Comparison of ENCODE assay signal across 25 mouse cellular contexts in genomic region chr2:65685151-65685550, GRCm38 (mm10).
DNase-seq lines count a peak whose midpoint lies in the region; ATAC-seq and TF ChIP-seq lines count a peak whose summit lies in the region.
"Had no signal": no experiment of that assay in that cellular context is flagged by ENCODE, and none has a peak within 500 bp of the region (broad histone marks: within the 10 kb centered on the region; RNA-seq: fewer than 3 reads in every experiment).

No protein-coding gene starts in this region.

- no peak overlapping the region for H3K9ac ChIP-seq in forebrain, postnatal 0 days
- H3K9ac ChIP-seq: embryonic facial prominence, embryonic 12.5 days; forebrain, embryonic 15.5 days; heart, embryonic 15.5 days; limb, embryonic 13.5 days; lung, embryonic 15.5 days; neural tube, embryonic 12.5 days had no signal

- no peak overlapping the region for H3K4me3 ChIP-seq in forebrain, postnatal 0 days (ENCODE audit: low read depth, low read length)
- H3K4me3 ChIP-seq in forebrain, embryonic 10.5 days = no peak overlapping the region
- H3K4me3 ChIP-seq: embryonic facial prominence, embryonic 12.5 days; forebrain, embryonic 15.5 days; heart, embryonic 10.5 days; heart, embryonic 15.5 days; limb, embryonic 13.5 days; lung, embryonic 15.5 days; midbrain, embryonic 10.5 days; myocyte; neural tube, embryonic 12.5 days had no signal

- no peak overlapping the region for H3K27ac ChIP-seq in forebrain, postnatal 0 days (ENCODE audit: low read depth, low read length)
- H3K27ac ChIP-seq in forebrain, embryonic 10.5 days = no peak overlapping the region
- H3K27ac ChIP-seq: embryonic facial prominence, embryonic 12.5 days; forebrain, embryonic 15.5 days; heart, embryonic 10.5 days; heart, embryonic 15.5 days; kidney, postnatal 0 days; limb, embryonic 13.5 days; lung, embryonic 15.5 days; midbrain, embryonic 10.5 days; neural tube, embryonic 12.5 days had no signal

- 46% methylated on average over 3 of the region's 3 CpGs for WGBS in forebrain, postnatal 0 days
- WGBS in forebrain, embryonic 10.5 days = 93% methylated on average over 3 of the region's 3 CpGs

- no peak for DNase-seq in forebrain, postnatal 0 days
- DNase-seq in forebrain, embryonic 10.5 days (ENCODE audit: extremely low spot score, low spot score) = no peak
- peak; percentile 38 for DNase-seq in layer of hippocampus, adult 9-10 months (ENCODE audit: low spot score)
- DNase-seq in layer of hippocampus, postnatal 10 days (ENCODE audit: low spot score in 2 of 2) = no peak
- peak; percentile 92 for DNase-seq in brain, adult 2 months (ENCODE audit: low read depth, low spot score)
- peak; percentile 28 to 40 for DNase-seq in cerebellum, postnatal 10 days
- DNase-seq: adrenal gland, postnatal 25 days; B cell, adult 2 months; embryo, embryonic 11 days; gastrocnemius, postnatal 25 days; heart, adult 11 months; kidney, adult 8-10 months; kidney, postnatal 4 days had no signal

- no peaks in the 10 kb centered on the region for H3K4me1 ChIP-seq in forebrain, postnatal 0 days (ENCODE audit: insufficient read depth)
- no peaks in the 10 kb centered on the region for H3K4me1 ChIP-seq in forebrain, embryonic 10.5 days
- H3K4me1 ChIP-seq: embryonic facial prominence, embryonic 12.5 days; forebrain, embryonic 15.5 days; heart, embryonic 10.5 days; heart, embryonic 15.5 days; limb, embryonic 13.5 days; lung, embryonic 15.5 days; midbrain, embryonic 10.5 days; neural tube, embryonic 12.5 days had no signal

- TF ChIP-seq CTCF in forebrain, postnatal 0 days (IDR thresholded peaks at IDR 0.05; ENCODE audit: low read depth) = no peak

- no peak overlapping the region for H3K4me2 ChIP-seq in forebrain, postnatal 0 days (ENCODE audit: low read depth)
- H3K4me2 ChIP-seq: embryonic facial prominence, embryonic 12.5 days; forebrain, embryonic 15.5 days; heart, embryonic 15.5 days; limb, embryonic 13.5 days; liver, embryonic 11.5 days; lung, embryonic 15.5 days; neural tube, embryonic 12.5 days had no signal

- peaks cover 2% of the 10 kb centered on the region for H3K36me3 ChIP-seq in forebrain, postnatal 0 days (ENCODE audit: insufficient read depth)
- H3K36me3 ChIP-seq in forebrain, embryonic 10.5 days (replicated peaks) = no peaks in the 10 kb centered on the region
- H3K36me3 ChIP-seq: embryonic facial prominence, embryonic 12.5 days; forebrain, embryonic 15.5 days; heart, embryonic 10.5 days; heart, embryonic 15.5 days; limb, embryonic 13.5 days; lung, embryonic 15.5 days; midbrain, embryonic 10.5 days; neural tube, embryonic 12.5 days had no signal

- ATAC-seq in forebrain, postnatal 0 days = peak; percentile 55; the same call in 1 of the 2 replicates
- ATAC-seq: forebrain, embryonic 15.5 days; hindbrain, embryonic 16.5 days had no signal

- no peaks in the 10 kb centered on the region for H3K9me3 ChIP-seq in forebrain, postnatal 0 days (ENCODE audit: low read length)
- no peaks in the 10 kb centered on the region for H3K9me3 ChIP-seq in forebrain, embryonic 10.5 days
- H3K9me3 ChIP-seq: embryonic facial prominence, embryonic 12.5 days; forebrain, embryonic 15.5 days; heart, embryonic 10.5 days; heart, embryonic 15.5 days; limb, embryonic 13.5 days; lung, embryonic 15.5 days; midbrain, embryonic 10.5 days; neural tube, embryonic 12.5 days had no signal

- no peaks in the 10 kb centered on the region for H3K27me3 ChIP-seq in forebrain, postnatal 0 days (ENCODE audit: insufficient read depth, low read length)
- no peaks in the 10 kb centered on the region for H3K27me3 ChIP-seq in forebrain, embryonic 10.5 days (ENCODE audit: poor library complexity, severe bottlenecking)
- H3K27me3 ChIP-seq: embryonic facial prominence, embryonic 12.5 days; forebrain, embryonic 15.5 days; heart, embryonic 15.5 days; limb, embryonic 13.5 days; lung, embryonic 15.5 days; neural tube, embryonic 12.5 days had no signal

Comparison
In these comparisons a context has a peak if more than half of its experiments do, and no peak if none do; other contexts are left out.
1. DNase-seq: peak in layer of hippocampus, adult 9-10 months (single experiment), brain, adult 2 months (single experiment) and cerebellum, postnatal 10 days (2 of 2); none in forebrain, postnatal 0 days (single experiment), forebrain, embryonic 10.5 days (single experiment) and layer of hippocampus, postnatal 10 days (0 of 2).